Mouse (Mus musculus) forebrain, postnatal 0 days (tissue): ENCODE measurements around the gene Mymx. TPM values are rescaled to one million over a fixed set of nuclear protein-coding genes. Genes with fewer than 3 reads are reported as not detected.

Source experiments
- ATAC-seq: fragments of 200-750 bp; cut with Nextera tagmentation; 2 replicates; pipeline ENCODE4 v1.8.0; 2017; ENCODE audit warnings: mild to moderate bottlenecking, moderate library complexity
- DNase-seq: peaks from one replicate; pipeline ENCODE4 v3.0.0-alpha.2; 2015
- H3K27ac ChIP-seq: fragments of 300-500 bp; sonication (generic); 2 replicates; pipeline ENCODE4 v1.5.1; 2014; ENCODE audit warnings: low read depth, mild to moderate bottlenecking, antibody characterized with exemption, low read length, moderate library complexity, mixed read lengths
- H3K27me3 ChIP-seq: fragments of 300-500 bp; sonication (generic); 2 replicates; pipeline ENCODE4 v1.6.1; 2014; ENCODE audit warnings: mild to moderate bottlenecking, low read length, mixed read lengths; ENCODE audit not compliant: insufficient read depth
- H3K36me3 ChIP-seq: fragments of 300-500 bp; sonication (generic); 2 replicates; pipeline ENCODE4 v1.6.1; 2014; ENCODE audit warnings: mild to moderate bottlenecking, moderate library complexity; ENCODE audit not compliant: insufficient read depth
- H3K4me1 ChIP-seq: fragments of 300-500 bp; sonication (generic); 2 replicates; pipeline ENCODE4 v1.6.1; 2014; ENCODE audit warnings: antibody characterized with exemption; ENCODE audit not compliant: insufficient read depth
- H3K4me2 ChIP-seq: fragments of 300-500 bp; sonication (generic); 2 replicates; pipeline ENCODE4 v1.6.1; 2014; ENCODE audit warnings: low read depth, mild to moderate bottlenecking, moderate library complexity
- H3K4me3 ChIP-seq: fragments of 300-500 bp; sonication (generic); 2 replicates; pipeline ENCODE4 v1.5.1; 2014; ENCODE audit warnings: low read depth, low read length, mixed read lengths
- H3K9ac ChIP-seq: fragments of 300-500 bp; sonication (generic); 2 replicates; pipeline ENCODE4 v1.6.1; 2014; ENCODE audit warnings: mild to moderate bottlenecking
- H3K9me3 ChIP-seq: fragments of 300-500 bp; sonication (generic); 2 replicates; pipeline ENCODE4 v1.6.1; 2016; ENCODE audit warnings: low read length
- CTCF ChIP-seq: sonication (generic); IDR thresholded peaks from 2 replicates; pipeline ENCODE4 v1.5.1; 2016; ENCODE audit warnings: antibody characterized with exemption, control low read depth, low read depth
- whole genome bisulfite sequencing: fragments of 180-500 bp; shearing (Covaris S2); extraction: QIAGEN DNeasy Blood & Tissue Kit; methylation state at CpG from one replicate; pipeline ENCODE4 v1.1.7; 2014; 5-methylcytosine and 5-hydroxymethylcytosine counted together
- polyA plus RNA-seq: library from polyadenylated mRNA; unstranded; fragments of >200 nt; fragmentation: Nextera tagmentation; extraction: Ambion mirVana; gene quantifications from 2 replicates; pipeline ENCODE4 v1.2.1, GENCODE M21; 2015
- total RNA-seq: library from RNA; depleted of rRNA; stranded (reverse); fragments of >200 nt; gene quantifications from 2 replicates; pipeline ENCODE4 v1.2.3, GENCODE M21; 2014

Mymx gene
- total and polyA plus RNA-seq, 2 experiments from 2014 or later, result not detected

DNA sequence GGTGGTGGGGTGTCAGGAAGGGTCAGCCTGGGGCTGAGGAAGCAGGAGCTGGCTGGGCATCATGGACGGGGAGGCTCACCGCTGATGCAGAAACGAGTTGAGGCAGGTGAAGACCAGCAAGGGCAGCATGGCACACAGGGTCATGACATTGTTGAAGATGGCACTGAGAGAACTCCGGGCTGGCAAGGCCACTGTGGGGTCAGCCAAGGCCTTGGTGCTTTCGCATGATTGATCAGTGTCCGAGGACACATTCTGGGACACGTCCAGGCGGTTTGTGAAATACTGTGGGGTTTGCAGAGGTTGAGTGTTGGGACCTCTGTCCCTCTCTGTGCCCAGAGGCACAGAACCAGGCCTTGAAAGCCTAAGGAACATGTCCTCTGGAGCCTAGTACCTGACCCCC, 12.1 kb downstream of the Mymx start:
- 92% methylated on average over 8 of the region's 8 CpGs for WGBS
- Histone ChIP-seq H3K4me3 (no peak overlapping the region), H3K36me3 (peaks cover 19% of the 10 kb centered on the region), H3K4me1 (peaks cover 18% of the 10 kb centered on the region), H3K27me3 (no peaks in the 10 kb centered on the region), H3K4me2 (no peak overlapping the region), H3K27ac (no peak overlapping the region), H3K9ac (no peak overlapping the region), H3K9me3 (no peaks in the 10 kb centered on the region)
- TF ChIP-seq CTCF, result no peak
- DNase-seq, result no peak
- ATAC-seq, result no peak

- Histone ChIP-seq H3K36me3 (peaks cover 19% of the 10 kb centered on the region), H3K4me1 (peaks cover 17% of the 10 kb centered on the region), H3K27ac (no peak overlapping the region), H3K9me3 (no peaks in the 10 kb centered on the region), H3K27me3 (no peaks in the 10 kb centered on the region), H3K4me3 (no peak overlapping the region), H3K4me2 (no peak overlapping the region), H3K9ac (no peak overlapping the region)
- WGBS, result 98% methylated on average over 7 of the region's 7 CpGs
- TF ChIP-seq CTCF, result no peak
- ATAC-seq (no peak), DNase-seq (no peak)
These were observed 12.7 kb downstream of the Mymx start for GRCm38 (mm10) chr17:45589236-45589635.

DNA sequence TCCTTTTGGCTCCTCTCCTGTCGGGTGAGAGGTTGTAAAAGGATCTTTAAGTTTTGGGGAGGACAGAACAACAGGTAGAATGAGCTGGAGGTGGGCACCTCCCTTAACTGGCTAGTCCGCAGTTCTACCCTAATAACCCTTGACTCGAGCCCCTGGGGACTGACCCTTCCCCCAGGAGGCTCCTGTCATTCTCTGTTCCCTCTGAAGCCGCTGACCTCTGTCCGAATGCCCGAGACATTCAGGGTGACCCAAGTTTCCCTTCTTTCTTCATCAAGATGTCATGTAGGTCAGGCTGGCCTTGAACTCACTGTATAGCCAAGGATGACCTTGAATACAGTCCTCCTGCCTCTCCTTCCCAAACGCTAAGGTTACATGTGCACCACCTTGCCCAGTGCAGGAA, 13.5 kb downstream of the Mymx start:
- 94% methylated on average over 7 of the region's 7 CpGs for WGBS
- peaks cover 19% of the 10 kb centered on the region for H3K36me3 ChIP-seq
- no peak for DNase-seq
- ATAC-seq, result no peak
- H3K9me3 ChIP-seq, result no peaks in the 10 kb centered on the region
- peaks cover 11% of the 10 kb centered on the region for H3K4me1 ChIP-seq
- H3K4me3 ChIP-seq, result no peak overlapping the region
- no peak overlapping the region for H3K27ac ChIP-seq
- H3K27me3 ChIP-seq, result no peaks in the 10 kb centered on the region
- no peak overlapping the region for H3K4me2 ChIP-seq
- H3K9ac ChIP-seq, result no peak overlapping the region
- TF ChIP-seq CTCF, result no peak

DNA sequence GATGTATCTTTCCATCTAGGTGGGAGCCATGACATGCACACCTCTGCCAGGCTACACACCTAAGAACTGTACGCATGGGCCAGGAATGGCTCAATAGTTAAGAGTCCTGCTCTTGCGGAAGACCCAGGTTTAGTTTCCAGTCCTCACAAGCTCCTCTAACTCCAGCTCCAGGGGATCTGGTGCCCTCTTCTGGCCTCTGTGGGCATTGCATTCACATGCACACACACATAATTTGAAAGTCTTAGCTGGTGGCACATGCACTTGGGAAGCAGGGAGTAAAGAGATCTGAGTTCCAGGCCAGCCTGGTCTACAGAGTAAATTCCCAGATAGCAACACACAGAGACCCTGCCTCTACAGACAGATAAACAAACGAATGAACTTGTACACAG, 15.5 kb downstream of the Mymx start:
- H3K4me1 ChIP-seq, result no peaks in the 10 kb centered on the region

DNA sequence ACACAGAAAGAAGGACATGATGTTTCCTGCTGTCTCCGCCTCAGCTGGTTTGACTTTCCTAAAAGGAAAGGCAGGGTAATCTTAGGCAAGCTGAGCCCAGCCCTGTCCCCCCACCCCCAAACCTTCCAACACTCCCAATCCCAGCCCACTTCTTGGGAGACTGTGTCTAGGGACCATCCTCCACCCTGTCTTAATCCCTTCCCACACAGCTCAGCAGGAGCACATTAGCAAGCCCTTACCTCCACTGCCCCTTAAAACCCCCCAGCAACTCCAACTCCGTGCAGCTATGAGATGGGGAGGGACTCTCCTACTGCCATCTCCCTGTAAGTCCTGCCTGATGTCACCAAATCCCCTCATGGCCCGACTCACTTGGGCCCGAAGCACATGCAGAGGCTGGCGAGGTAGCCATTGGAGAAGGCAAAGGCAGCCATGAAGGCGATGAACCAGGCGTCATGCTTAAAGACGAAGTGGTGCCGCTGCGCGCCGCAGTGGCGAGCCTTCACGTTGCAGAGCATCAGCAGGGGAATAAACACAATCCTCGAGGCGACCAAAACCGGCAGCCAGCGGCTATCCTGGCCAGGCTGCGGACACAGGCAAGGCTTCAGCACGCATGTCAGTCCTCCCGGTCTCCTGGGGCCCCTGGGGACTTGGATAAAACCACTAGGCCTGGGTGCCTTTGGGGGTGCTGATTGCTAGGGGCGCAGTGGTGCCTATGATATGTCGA, 16.0 kb downstream of the Mymx start:
- no peak overlapping the region for H3K4me3 ChIP-seq
- no peaks in the 10 kb centered on the region for H3K27me3 ChIP-seq
- H3K4me1 ChIP-seq, result no peaks in the 10 kb centered on the region
- WGBS, result 68% methylated on average over 23 of the region's 23 CpGs
- TF ChIP-seq CTCF, result no peak
- DNase-seq (no peak), ATAC-seq (no peak)
- H3K4me2 ChIP-seq, result no peak overlapping the region
- H3K27ac ChIP-seq, result peak overlapping the region; percentile 71; the same call in 1 of the 2 replicates
- peaks cover 19% of the 10 kb centered on the region for H3K36me3 ChIP-seq
- H3K9ac ChIP-seq, result no peak overlapping the region
- H3K9me3 ChIP-seq, result no peaks in the 10 kb centered on the region

More for the DNA sequence above, 15.5 kb downstream of the Mymx start:
- over 99% methylated on average over 3 of the region's 3 CpGs for WGBS
- Histone ChIP-seq H3K27me3 (no peaks in the 10 kb centered on the region), H3K27ac (no peak overlapping the region), H3K4me3 (no peak overlapping the region), H3K9ac (no peak overlapping the region), H3K9me3 (no peaks in the 10 kb centered on the region), H3K36me3 (peaks cover 19% of the 10 kb centered on the region), H3K4me2 (no peak overlapping the region)
- TF ChIP-seq CTCF, result peak; percentile 48
- ATAC-seq (no peak), DNase-seq (no peak)

- H3K4me3 ChIP-seq, result no peak overlapping the region
- ATAC-seq (peak; percentile 76), DNase-seq (peak; percentile 84)
- H3K36me3 ChIP-seq, result peaks cover 19% of the 10 kb centered on the region
- TF ChIP-seq CTCF, result peak; percentile 86
- no peaks in the 10 kb centered on the region for H3K9me3 ChIP-seq
- 33% methylated on average over 14 of the region's 14 CpGs for WGBS
- H3K27me3 ChIP-seq, result no peaks in the 10 kb centered on the region
- H3K9ac ChIP-seq, result peak overlapping the region; percentile 14; the same call in 1 of the 2 replicates
- no peaks in the 10 kb centered on the region for H3K4me1 ChIP-seq
- no peak overlapping the region for H3K4me2 ChIP-seq
- peak overlapping the region; percentile 71 for H3K27ac ChIP-seq
These were observed 16.8 kb downstream of the Mymx start for GRCm38 (mm10) chr17:45584939-45585678.
